Mouse (Mus musculus) lung, postnatal 0 days (tissue): ENCODE data around the gene Cab39l.

Source experiments
- CTCF ChIP-seq: IDR thresholded peaks from 2 replicates; pipeline ENCODE4 v1.5.1; 2016; ENCODE audit warnings: antibody characterized with exemption, mild to moderate bottlenecking
- EP300 ChIP-seq: IDR thresholded peaks from 2 replicates; pipeline ENCODE4 v1.6.1; 2016; ENCODE audit warnings: antibody characterized with exemption, mild to moderate bottlenecking, control low read depth

GRCm38 (mm10) chr14:59546162-59546880 is 105.5 kb downstream of the Cab39l start:
- no peak for TF ChIP-seq CTCF
- TF ChIP-seq EP300, result no peak; the same call in none of the 2 replicates
